Mouse (Mus musculus): ENCODE measurements around the gene Egln2.

GRCm38 (mm10) chr7:27128946-27129345 lies 37.7 kb downstream of the Egln2 start:
- TF ChIP-seq MAFK (IDR thresholded peaks at IDR 0.05; ENCODE audit: insufficient read depth, low read depth, low read length) (no peak), ZC3H11A (IDR thresholded peaks at IDR 0.05; ENCODE audit: borderline replicate concordance, low read depth, low read length) (no peak), ZNF384 (IDR thresholded peaks at IDR 0.05; ENCODE audit: low read depth, low read length) (no peak), HCFC1 (IDR thresholded peaks at IDR 0.05; ENCODE audit: borderline replicate concordance, insufficient read depth, low read length) (no peak), CHD2 (IDR thresholded peaks at IDR 0.05; ENCODE audit: low read depth, low read length) (no peak)
